Mouse (Mus musculus) liver (tissue): Measurements from ENCODE around the gene H1f0.
"Not testable (repeated sequence)": the region's sequence is repeated elsewhere in the genome, so short reads cannot be mapped to it uniquely, and the experiment has no call there.

Experiments used
- DNase-seq: peaks from one replicate; pipeline ENCODE4 v3.0.0-alpha.2; 2020; ENCODE audit warnings: mixed read lengths

H1f0 gene

DNA sequence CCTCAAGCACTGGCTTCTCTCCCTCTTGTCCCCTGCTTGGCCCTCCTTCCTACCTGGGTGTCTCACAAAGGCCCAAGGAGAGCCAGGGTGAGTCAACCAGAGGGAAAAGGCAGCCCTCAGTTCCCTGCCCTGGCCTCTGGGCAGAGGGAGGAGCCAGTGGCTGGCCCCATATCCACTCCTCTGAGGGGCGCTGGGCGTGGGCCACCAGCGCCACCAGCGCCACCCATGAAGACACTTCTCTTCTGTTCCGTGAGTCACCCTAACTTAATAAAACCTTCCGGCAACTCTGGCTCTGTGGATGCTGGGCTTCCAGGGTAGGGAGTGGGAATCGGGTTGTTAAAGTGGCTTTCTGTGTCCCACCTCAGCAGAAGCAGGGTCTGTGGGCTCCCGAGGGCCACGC lies 22.7 kb upstream of the H1f0 start:
- no peak for DNase-seq

DNA sequence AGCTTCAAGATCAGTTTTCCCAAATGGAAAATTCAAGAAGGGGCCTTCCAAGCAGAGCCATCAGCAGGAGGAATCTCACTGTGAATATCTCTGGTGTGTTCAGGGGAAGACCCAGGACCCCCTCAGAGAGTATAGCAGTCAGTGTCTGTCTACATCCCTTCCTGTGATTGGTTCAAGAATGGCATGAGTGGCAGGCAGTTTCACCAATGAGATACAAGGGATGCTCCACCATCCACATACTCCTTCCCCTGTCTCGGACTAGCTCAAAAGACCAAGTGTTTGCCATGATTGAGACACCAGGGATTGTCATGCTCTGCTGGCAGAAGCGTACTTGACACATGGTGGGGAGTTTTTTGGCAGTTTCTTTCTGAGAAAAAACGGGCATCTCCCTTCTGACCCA lies 21.6 kb upstream of the H1f0 start:
- DNase-seq = no peak

DNA sequence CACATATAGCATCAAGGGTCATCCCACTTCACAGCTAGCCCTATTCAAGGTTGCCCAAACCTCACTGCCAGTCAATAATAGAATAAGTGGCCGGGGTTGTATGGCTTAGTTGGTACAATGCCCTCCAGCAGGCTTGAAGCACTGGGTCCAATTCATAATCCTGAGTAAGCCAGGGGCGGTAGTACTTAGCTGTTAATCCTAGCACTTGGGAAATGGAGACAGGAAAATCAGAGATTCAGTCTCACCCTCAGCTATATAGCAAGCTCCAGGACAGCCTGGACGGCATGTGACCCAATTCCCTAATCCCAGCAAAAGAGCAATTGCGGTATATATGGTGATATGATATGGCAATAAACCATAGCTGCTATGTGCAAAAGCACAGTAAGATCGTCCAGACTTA lies 21.2 kb upstream of the H1f0 start:
- no peak for DNase-seq

DNA sequence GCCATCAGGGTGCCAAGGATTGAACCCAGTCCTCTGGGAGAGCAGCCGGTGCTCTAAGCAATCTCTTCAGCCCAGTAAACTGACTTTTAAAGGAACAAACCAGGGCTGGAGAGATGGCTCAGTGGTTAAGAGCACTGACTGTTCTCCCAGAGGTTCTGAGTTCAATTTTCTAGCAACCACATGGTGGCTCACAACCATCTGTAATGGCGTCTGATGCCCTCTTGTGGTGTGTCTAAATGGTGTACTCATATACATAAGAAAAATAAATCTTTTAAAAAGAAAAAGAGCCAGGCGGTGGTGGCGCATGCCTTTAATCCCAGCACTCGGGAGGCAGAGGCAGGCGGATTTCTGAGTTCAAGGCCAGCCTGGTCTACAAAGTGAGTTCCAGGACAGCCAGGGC lies 20.4 kb upstream of the H1f0 start:
- not testable (repeated sequence) for DNase-seq

DNA sequence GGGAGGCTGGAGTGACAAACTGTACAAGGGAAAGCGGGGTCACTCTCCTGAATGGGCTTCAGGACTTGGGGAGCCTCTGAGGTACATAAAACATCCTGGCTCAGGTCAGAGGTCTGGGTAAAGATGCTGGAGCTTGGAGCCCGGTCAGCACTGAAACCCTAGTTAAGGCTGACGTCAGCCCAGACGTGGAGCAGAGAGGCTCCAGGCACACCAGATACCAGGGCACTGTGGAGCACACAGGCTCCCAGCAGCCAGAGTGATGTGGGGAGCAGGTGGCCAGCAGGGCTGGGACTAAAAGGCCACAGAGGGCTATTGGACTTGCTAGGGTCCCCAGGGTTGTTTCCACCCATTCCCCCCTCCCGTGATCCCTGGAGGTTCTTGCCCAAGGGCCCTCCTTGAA lies 18.5 kb upstream of the H1f0 start:
- DNase-seq = no peak

DNA sequence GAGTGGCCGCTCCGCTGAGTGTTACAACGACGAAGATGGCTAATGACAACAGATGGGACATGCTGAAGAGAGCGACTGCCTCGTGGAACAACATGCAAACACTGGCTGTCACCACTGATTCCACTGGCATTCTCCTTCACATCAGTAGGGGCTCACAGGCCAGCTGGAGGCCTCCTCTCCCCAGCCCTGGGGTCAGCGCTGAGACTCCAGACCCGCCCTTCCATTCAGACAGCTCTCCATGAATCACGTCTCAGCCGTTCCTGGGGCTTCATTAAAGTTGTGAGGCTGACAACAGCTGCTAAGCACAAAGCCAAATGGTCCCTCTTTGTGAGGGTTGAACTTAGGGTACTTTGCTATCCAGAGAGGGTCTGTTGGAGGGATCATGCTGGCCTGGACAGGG lies 16.7 kb upstream of the H1f0 start:
- no peak for DNase-seq

DNA sequence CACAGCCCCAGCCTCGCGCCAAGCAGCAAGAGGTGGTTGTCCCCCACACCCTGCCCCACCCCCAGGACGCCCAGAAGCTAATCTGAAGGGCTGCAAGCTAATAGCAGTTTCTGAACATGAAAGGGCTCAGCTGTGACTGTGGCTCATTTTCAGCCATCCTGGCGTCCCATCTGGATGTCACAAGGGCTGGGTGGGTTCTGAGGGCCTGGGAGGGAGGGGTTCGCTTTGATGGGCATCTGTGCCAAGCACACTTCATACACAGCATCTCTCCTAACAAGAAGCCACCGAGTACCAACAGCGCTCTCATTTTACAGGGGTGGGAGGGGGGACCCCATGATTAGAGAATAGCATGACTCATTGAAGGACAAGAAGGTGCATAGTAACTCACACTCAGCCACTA lies 14.9 kb upstream of the H1f0 start:
- no peak for DNase-seq

DNA sequence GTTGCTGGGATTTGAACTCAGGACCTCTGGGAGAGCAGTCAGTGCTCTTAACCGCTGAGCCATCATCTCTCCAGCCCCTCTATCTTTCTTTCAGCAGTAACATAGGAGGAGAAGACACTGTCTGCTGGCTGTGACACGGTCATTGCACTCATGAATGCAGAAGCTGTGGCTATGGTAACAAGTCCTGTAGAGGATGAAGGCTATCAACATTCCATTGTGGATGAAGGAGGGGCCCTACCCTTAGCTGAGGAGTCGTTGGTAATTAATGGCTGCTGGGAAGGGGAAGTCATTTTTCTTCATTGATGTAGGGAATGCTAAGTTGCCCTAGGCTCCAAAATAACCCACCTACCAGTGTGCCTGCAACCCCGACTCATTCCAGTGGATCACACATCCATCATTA lies 10.1 kb upstream of the H1f0 start:
- no peak for DNase-seq

DNA sequence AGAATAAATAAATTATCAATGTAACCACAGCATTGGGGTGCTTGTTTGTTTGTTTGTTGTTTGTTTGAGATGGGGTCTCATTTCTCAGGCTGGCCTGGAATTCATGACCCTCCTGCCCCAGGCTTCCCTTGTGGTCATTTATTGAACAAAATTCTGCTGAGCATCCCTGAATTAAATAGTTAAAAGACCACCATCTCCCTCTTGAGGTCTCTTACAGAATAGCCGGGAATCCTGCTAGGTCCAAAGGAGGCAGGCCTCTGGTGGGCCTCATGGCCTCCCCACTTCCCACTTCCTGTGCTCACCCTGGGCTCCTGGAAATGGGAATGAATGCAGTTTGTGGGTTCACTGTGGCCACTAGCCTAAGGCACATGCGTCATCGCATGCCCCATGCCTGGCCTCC lies 9.4 kb upstream of the H1f0 start:
- DNase-seq = no peak

DNA sequence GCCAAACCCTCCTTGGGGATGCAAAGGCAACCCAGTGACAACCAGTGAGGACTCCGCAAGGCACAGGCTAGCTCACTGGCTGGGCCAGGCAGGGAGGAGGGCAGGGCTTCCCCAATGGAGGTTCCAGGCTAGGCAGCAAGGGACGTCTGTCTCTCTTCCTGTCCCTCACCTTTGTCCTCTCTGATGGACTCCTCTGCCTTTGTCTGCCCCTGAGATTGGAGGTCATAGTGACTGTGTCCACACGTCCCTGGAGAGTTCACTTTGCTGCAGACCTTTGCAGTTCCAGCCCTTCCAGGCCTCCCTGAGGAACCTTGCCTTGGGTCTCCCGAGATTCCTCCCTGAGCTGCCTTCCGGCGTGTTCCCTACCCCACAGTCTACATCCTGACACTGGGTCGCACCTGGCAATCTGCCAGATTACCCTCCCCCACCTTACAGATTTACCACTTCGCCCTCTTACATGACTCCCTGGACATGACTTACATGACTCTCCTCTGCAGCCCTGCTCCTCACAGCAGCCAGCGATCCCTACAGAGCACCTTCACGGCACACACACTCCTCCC lies 5.5 kb upstream of the H1f0 start:
- peak; percentile 17 for DNase-seq

DNA sequence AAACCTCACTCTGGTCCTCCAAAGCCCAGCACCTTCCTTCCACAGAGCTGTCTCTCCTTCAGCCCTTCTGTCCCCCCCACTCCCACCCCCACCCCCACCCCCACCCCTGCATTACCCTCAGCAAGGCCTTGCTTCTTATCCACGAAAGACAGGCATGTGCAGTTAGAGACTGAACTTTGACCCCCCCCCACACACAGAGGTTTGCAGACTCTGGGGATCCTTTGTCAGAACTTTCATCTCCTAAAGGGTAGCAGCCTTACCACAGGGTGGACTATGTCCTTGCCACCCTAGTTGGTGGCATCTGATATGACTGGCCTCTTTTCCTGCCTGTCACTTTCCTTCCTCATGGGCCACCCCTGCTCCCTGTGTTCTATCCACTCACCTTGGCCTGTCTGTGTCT lies 4.9 kb upstream of the H1f0 start:
- DNase-seq = no peak

DNA sequence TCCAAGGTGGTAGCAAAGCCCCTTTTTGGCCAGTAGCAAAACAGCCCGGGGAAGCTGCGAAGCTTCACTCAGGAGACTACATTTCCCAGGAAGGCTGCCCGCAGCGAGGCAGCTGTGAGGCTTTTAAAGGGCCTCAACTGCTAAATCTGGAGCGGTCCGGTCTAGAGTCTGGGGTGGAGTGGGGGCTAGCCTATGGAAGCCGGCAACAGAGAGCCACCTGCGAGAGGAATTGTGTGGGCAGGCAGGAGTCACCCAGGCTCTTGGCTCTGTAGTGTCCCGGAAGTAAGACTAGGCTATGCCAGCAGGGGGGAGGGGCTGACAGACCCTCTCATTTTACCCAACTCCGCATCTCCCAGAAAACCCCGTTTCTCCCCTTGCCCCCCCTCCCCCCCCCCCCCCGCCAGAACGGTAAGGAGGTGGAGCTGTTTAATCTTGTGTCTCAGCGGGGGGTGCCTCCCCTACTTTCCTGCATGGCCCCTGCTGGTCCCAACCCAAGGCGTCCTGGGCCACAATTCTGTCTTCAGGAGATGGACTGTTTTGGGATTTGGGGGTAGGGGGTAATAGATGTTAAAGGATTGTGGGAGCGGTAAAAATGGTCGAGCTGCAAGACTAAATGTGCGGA lies 2.5 kb upstream of the H1f0 start:
- no peak for DNase-seq

DNA sequence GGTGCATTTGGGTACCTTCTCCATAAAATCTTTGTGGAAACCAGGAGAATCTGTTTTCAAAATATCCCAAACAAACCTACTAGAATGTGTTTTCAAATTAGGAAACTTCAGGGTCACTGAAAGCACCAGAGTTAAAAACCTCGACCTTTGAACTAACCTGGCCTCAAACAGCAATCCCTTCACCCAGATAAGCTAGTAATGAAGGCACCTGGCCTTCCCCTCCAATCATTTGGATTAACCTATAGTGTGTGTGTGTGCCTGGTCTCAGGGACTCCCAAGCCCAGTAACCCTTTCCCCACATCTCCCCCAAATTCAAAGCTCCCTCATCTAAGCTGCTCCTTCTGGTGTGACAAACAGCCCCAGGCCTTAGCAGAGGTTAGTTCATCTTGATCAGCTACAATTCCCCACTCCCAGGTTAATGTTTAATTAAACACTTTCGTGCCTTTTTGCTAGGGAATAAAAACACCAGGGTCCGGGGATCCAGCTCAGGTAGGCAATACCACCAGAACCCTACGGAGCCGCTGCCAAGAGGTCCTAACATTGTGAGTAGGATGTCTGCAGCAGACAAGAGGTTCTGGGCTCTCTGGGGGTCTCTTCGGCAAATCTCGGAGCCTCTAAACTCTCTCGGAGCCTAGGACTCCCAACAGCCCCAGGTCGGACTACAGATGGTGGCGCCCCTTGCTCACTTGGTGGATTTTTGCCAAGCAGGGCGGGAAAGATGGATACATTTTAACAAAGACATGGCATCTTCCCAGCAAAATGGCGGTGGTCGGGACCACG lies 1.5 kb upstream of the H1f0 start:
- no peak for DNase-seq

DNA sequence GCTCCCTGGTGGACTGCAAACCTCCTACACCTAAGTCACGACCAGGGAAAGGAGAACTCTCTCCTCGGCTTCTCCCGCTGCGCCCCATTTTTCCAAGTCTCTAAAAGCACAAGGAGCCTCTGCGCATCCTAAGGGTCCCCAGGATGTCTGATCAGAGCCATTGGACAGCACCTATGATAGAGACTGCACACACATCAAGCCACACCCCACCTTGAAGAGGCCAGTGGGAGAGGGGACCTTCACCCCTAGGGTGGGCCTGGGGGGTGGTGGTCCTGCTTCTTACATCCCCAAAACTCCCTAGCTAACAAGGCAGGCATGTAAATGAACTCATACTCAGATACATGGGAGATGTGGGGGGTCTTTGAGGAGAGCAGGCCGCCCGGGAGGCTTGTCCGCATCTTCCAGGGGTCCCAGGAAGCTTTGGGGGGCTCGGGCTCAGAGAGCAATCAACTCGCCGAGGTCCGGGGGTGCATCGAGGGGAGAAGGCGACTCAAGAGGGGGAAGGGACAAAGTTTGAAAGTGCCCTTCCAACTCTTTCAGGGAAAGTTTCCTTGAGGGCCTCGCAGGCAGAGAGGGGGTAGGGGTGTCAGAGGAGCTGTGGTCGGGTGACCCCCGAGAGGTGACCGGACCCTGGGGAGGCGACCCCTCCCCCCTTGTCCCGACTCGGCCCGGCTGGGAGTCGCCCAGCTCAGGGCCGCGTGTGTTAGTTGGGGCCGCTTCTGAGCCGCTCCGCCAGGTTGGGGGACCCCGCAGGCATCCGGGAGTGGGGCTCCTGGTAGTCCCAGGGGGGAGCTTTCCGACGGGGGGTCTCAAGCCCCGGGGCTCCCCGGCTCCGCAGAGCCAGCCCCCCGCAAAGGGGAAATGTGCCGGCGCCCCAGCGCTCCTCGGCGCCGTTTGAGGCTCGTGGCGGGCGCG lies 702 bp upstream of the H1f0 start:
- peak; percentile 28 for DNase-seq

DNA sequence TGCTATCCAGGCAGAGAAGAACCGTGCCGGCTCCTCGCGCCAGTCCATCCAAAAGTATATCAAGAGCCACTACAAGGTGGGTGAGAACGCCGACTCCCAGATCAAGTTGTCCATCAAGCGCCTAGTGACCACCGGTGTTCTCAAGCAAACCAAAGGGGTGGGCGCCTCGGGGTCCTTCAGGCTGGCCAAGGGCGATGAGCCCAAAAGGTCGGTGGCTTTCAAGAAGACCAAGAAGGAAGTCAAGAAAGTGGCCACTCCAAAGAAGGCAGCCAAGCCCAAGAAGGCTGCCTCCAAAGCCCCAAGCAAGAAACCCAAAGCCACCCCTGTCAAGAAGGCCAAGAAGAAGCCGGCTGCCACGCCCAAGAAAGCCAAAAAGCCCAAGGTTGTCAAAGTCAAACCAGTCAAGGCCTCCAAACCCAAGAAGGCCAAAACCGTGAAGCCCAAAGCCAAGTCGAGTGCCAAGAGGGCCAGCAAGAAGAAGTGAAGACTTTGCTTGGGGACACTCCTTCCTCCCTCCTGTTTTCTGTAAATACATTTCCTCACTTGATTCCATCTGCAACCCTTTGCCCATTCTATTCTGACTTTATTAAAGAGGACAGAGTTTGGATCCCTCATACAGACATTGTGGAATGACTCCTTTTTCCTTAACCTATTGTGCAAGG lies 704 bp downstream of the H1f0 start:
- DNase-seq = no peak

DNA sequence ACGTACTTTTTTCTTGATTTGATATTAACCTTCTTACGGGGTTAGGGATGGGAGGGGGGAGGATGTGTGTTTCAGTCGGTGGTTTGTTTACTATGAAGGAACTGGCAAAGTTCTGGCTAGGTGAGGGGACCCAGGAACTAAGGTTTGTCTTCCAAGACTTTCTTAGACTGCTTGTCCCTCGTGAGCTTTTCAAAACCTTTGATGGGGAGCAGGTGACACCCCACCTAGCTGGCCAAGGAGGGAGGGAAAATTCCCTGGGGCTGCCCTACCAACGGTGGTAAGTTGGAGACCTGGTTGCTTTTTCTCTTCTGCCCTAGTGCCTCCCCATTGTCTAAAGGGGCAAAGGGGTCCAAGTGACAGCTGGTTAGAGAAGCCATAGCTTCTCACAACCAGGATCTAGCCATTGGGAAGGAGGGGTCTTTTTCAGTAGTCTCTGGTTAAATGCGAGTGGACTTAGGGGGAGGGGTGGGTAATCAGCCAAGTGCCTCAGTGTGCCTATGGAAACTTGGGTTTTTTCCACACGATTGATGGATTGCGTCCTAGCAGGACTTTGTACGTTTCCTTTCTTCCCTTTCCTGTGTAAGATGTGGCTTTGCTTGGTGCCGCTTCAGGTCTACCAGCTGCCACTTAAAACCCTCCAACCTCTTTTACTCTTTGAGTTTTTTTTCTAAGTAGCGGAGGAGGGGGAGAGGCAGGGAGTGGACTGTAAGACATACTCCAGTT lies 1.4 kb downstream of the H1f0 start:
- no peak for DNase-seq

DNA sequence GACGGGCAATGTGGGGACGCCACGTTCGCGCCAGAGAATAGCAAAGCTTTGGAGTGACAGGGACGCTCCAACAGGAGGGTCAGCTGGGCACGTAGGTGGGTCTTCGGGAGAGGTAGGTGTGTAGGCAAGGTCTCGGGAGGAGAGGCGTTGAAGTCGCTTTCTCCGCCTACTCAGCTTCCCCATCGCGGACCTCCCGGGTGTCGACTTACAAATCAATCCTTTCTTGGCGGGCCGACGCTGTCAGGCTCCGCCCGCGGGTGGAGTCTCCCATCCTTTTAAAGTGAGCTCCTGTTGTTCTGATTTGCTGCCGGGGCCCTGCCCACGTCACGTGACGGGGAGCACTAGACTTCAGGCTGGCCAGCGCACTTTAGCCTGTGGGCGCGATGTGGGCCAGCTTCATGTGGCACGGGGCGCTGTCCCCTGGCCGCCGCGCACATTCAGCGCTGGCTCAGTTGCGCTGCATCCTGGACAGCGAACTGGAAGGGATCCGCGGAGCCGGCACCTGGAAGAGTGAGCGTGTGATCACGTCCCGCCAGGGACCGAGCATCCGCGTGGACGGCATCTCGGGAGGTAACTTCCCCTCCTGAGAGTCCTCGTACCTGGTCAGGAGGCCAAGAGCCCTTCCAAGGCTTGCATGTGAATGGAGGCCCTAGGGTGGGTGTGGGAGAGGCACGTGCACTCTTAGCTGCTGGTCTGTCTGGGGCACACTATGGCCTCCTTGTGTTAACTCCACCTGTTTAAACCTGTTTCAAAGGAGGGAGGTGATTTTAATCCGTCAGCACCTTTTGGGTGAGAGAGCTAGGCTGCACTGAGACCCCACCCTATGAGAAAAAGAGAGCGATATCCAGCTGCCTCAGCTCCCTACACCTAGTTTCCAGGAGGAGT lies 2.5 kb downstream of the H1f0 start:
- DNase-seq = peak; percentile 88

DNA sequence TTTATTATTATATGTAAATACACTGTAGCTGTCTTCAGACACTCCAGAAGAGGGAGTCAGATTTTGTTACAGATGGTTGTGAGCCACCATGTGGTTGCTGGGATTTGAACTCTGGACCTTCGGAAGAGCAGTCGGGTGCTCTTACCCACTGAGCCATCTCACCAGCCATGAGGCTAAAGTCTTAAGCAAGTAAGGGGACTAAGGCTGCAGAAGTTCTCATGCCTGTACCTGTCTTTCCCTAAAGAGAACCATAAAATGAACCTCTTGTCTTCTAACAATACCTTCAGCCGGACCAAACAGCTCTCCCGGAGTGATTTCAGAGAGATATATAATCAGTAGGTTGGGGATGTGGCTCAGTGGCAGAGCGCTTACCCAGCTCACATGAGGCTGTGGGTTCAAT lies 3.7 kb downstream of the H1f0 start:
- not testable (repeated sequence) for DNase-seq

DNA sequence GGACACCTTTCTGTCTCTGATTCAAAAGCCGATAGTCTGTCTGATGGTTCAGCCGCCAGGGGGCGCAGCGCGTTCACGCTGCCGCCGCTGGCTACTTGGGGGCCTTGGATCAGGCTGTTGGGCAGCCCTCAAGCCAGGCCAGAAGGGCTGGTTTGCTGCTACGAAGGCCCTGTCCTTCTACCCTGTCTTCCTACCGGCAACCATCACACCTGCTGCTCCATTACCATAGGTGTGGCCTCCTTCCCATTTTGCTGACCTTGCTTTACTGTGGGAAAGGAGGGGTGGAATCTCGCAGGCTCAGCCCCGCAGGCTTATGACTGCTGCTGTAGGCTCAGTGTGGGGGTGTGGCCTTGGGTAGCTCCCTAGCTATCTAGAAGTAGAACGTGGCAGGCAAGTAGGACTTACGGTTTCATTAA lies 9.7 kb downstream of the H1f0 start:
- DNase-seq = peak; percentile 84

DNA sequence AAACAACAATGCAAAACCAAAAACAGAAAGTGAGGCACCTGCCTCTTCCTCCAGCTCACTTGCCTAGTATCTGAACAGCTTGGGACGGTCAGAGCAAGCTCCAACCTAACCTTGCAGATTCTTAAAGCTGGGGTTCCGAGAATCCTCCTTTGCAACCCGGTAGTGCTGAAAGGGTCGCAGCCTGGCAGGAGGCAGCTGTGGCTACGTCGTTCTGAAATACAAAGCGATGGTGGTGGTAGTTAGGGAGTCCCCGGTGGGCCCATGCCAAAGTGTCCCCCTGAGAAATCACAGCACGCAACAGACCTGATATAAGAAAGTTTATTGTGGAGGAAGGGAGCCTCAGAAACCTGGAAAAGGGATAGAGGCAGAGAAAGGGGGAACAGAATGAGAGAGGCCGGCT lies 10.1 kb downstream of the H1f0 start:
- DNase-seq = no peak

DNA sequence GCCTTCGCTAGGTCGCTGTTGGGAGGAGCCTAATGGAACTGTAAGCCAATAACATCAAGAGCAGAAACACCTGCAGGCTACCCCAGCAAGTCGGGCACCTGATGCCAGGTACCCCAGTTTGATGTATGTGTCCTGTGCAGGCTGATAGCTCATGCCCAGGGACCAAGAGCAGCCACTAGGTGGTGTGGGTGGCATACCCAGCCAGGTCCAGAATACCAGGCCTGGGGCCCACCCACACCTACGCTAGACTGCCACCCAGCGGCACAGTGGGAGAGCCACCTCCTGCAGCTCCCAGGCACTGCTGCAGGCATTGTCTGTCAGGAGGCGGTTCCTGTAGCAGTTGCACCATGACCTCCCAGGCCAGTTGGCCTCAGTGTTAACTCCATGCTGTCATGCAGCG lies 10.6 kb downstream of the H1f0 start:
- DNase-seq = peak; percentile 90
